Mouse (Mus musculus) bone marrow, adult 2 months (tissue): ENCODE data around the gene Slit3. TPM values are rescaled to one million over a fixed set of nuclear protein-coding genes. Genes with fewer than 3 reads are reported as not detected.

Source experiments
- H3K27ac ChIP-seq: fragments of 200-500 bp; 2 replicates; pipeline ENCODE4 v1.5.1; 2012; ENCODE audit warnings: low read depth, mild to moderate bottlenecking, control low read depth, inconsistent platforms, low read length; ENCODE audit not compliant: control insufficient read depth, poor library complexity, insufficient read depth
- H3K4me1 ChIP-seq: fragments of 200-500 bp; 2 replicates; pipeline ENCODE4 v1.6.1; 2011; ENCODE audit warnings: low read length; ENCODE audit not compliant: control insufficient read depth, insufficient read depth
- H3K4me3 ChIP-seq: fragments of 200-500 bp; replicated peaks from 2 replicates; pipeline ENCODE3; 2011; ENCODE audit warnings: mild to moderate bottlenecking, low read depth, low read length, control low read depth; ENCODE audit not compliant: control insufficient read depth
- CTCF ChIP-seq: fragments of 200-500 bp; IDR thresholded peaks from 2 replicates; pipeline ENCODE4 v1.5.1; 2011; ENCODE audit warnings: low read length, control low read depth; ENCODE audit not compliant: control insufficient read depth, insufficient read depth
- POLR2A ChIP-seq: fragments of 200-500 bp; IDR thresholded peaks from 2 replicates; pipeline ENCODE4 v1.6.1; 2011; ENCODE audit warnings: low read depth, mild to moderate bottlenecking, control low read depth, low read length, borderline replicate concordance; ENCODE audit not compliant: control insufficient read depth
- WGBS: fragments of 180-500 bp; shearing (Covaris S2); methylation state at CpG from one replicate; pipeline ENCODE4 v1.1.7; 2018; 5-methylcytosine and 5-hydroxymethylcytosine counted together
- polyA plus RNA-seq: library from polyadenylated mRNA; stranded (reverse); fragments of >200 nt; gene quantifications from 2 replicates; pipeline ENCODE4 v1.2.4, GENCODE M21; 2011; ENCODE audit warnings: low replicate concordance; ENCODE audit not compliant: missing spikeins, insufficient read depth, insufficient read length

The Slit3 gene
- polyA plus RNA-seq, 1 experiment, result 2.0 TPM

- Histone ChIP-seq H3K27ac (no peak overlapping the region), H3K4me1 (no peaks in the 10 kb centered on the region), H3K4me3 (no peak overlapping the region)
- 72% methylated on average over 6 of the region's 6 CpGs for WGBS
- TF ChIP-seq POLR2A, result no peak
- TF ChIP-seq CTCF, result no peak
These were observed 549.2 kb downstream of the Slit3 start for GRCm38 (mm10) chr11:35670181-35670580.

GRCm38 (mm10) chr11:35670746-35671145 is 549.7 kb downstream of the Slit3 start:
- no peak overlapping the region for H3K4me3 ChIP-seq
- H3K4me1 ChIP-seq, result no peaks in the 10 kb centered on the region
- TF ChIP-seq POLR2A (no peak), CTCF (no peak)
- WGBS, result 67% methylated on average over 3 of the region's 3 CpGs
- H3K27ac ChIP-seq, result no peak overlapping the region

GRCm38 (mm10) chr11:35673050-35673449 is 552.0 kb downstream of the Slit3 start:
- no peak for TF ChIP-seq POLR2A
- TF ChIP-seq CTCF, result no peak

GRCm38 (mm10) chr11:35674242-35674641 is 553.2 kb downstream of the Slit3 start:
- TF ChIP-seq CTCF (no peak), POLR2A (no peak)
- 90% methylated on average over 9 of the region's 9 CpGs for WGBS
- no peaks in the 10 kb centered on the region for H3K4me1 ChIP-seq
- no peak overlapping the region for H3K4me3 ChIP-seq
- H3K27ac ChIP-seq, result no peak overlapping the region

More at GRCm38 (mm10) chr11:35673050-35673449, 552.0 kb downstream of the Slit3 start:
- 85% methylated on average over 7 of the region's 7 CpGs for WGBS
- no peak overlapping the region for H3K27ac ChIP-seq
- H3K4me1 ChIP-seq, result no peaks in the 10 kb centered on the region
- H3K4me3 ChIP-seq, result no peak overlapping the region

DNA sequence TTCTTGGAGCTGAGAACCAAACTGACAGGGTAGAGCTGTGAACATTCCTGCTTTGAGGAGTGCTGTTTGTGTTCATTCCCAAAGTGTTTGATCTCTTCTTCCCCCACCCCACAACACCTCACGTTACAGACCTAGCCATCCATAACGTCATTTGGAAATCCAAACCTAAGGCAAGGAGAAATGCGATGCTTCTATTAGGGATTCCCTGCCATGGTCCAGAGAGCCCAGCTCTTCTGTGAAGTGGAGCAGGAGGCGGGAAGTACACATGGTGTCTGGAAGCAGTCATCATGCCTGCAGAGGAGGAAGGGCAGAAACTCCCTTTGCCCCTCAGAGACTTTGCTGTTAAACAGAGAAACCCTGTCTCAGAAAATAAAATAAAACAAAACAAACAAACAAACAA is 555.7 kb downstream of the Slit3 start:
- no peak overlapping the region for H3K27ac ChIP-seq
- TF ChIP-seq POLR2A (no peak), CTCF (no peak)
- H3K4me1 ChIP-seq, result no peaks in the 10 kb centered on the region
- WGBS, result 69% methylated on average over 4 of the region's 4 CpGs
- no peak overlapping the region for H3K4me3 ChIP-seq

- 68% methylated on average over 5 of the region's 5 CpGs for WGBS
- no peaks in the 10 kb centered on the region for H3K4me1 ChIP-seq
- no peak for TF ChIP-seq CTCF
- no peak for TF ChIP-seq POLR2A
- H3K27ac ChIP-seq, result no peak overlapping the region
- H3K4me3 ChIP-seq, result no peak overlapping the region
These were observed 559.0 kb downstream of the Slit3 start for GRCm38 (mm10) chr11:35679976-35680375.

DNA sequence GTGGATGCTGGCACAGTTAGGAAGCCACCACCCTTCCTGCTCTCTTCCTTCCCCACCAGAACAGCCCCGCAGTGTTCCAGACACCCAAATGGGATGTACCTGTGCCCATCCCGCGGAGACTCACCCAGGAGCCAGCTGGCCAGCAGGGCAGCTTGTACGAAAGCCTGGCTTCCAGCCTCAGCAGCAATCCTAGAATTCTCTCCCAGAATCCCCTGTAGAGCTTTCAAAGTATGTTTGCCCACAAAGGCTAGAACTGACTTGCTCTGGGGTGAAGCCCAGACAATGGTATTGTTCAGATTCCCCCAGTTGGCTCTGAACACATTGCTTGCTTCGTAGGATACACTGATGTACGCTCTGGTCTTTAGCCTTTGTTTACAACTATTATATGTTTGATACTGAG is 566.3 kb downstream of the Slit3 start:
- H3K27ac ChIP-seq, result no peak overlapping the region
- H3K4me3 ChIP-seq, result no peak overlapping the region
- 76% methylated on average over 6 of the region's 6 CpGs for WGBS
- H3K4me1 ChIP-seq, result no peaks in the 10 kb centered on the region
- TF ChIP-seq POLR2A (no peak), CTCF (no peak)

GRCm38 (mm10) chr11:35690515-35691281 is 569.7 kb downstream of the Slit3 start:
- TF ChIP-seq POLR2A (no peak), CTCF (no peak)

More at GRCm38 (mm10) chr11:35690515-35691281, 569.7 kb downstream of the Slit3 start:
- WGBS, result 75% methylated on average over 7 of the region's 7 CpGs
- Histone ChIP-seq H3K4me3 (no peak overlapping the region), H3K27ac (no peak overlapping the region), H3K4me1 (no peaks in the 10 kb centered on the region)
